Mouse (Mus musculus): ENCODE results near the gene Plbd2.

GRCm38 (mm10) chr5:120468336-120468735 is 35.1 kb downstream of the Plbd2 start:
- TF ChIP-seq CTCF (IDR thresholded peaks at IDR 0.05; ENCODE audit: control insufficient read depth, insufficient read depth, insufficient read length): no peak
- no peak for TF ChIP-seq MYOG (IDR thresholded peaks at IDR 0.05; ENCODE audit: control insufficient read depth, extremely low read depth, insufficient read length)
- TF ChIP-seq CEBPB (IDR thresholded peaks at IDR 0.05; ENCODE audit: low read depth): no peak
- no peak for TF ChIP-seq MYOD1 (IDR thresholded peaks at IDR 0.05; ENCODE audit: control insufficient read depth, insufficient read length, low read depth)
- TF ChIP-seq USF1 (IDR thresholded peaks at IDR 0.05; ENCODE audit: low read depth): no peak
- TF ChIP-seq MAX (IDR thresholded peaks at IDR 0.05): no peak

Measured in C2C12 (cell line).